Mouse (Mus musculus): ENCODE data around the gene Atp2a2.
"Not testable (repeated sequence)": the region's sequence is repeated elsewhere in the genome, so short reads cannot be mapped to it uniquely, and the experiment has no call there.

The Atp2a2 gene

GRCm38 (mm10) chr5:122498046-122498445, 4.0 kb downstream of the Atp2a2 start:
- DNase-seq (ENCODE audit: low spot score in 2 of 2) = no peak

DNA sequence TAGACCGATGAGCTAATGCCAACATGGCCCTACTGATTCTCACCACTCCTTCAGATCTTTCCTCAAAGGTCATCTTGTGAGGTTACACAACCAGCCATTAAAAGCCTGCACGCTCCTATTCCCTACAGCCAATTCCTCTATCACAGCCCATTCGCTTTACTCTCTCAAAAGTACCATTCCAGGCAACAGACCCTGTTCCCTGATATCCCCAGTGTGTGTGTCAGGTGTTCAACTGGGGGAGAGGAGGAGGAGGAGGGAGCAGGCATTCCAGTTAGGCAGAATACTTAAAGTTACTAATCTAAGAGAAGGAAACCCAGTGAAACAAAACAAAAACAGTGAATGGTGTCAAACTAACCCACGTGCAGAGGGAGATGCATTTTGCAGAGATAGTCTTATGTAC, 5.0 kb downstream of the Atp2a2 start:
- DNase-seq (ENCODE audit: low spot score in 2 of 2) = no peak

DNA sequence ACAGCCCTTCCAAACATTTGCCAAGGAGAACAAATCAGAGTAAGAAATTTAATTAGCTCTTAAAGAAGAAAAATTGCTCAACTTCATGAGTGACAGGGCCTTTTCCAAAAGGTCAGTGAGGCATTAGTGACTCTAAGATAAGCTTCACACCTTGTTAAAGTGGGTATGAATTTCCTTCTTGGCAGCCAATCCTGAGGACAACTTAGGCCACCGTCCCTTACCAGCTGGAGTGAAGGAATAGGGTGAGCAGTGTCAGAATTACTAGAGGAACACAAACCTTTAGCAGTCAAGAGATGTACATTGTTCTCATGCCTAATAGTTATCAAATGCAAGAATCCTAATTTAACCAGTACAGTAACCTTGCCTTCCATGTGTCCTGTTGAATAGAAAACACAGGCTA, 7.6 kb downstream of the Atp2a2 start:
- DNase-seq (ENCODE audit: low spot score in 2 of 2) = no peak

DNA sequence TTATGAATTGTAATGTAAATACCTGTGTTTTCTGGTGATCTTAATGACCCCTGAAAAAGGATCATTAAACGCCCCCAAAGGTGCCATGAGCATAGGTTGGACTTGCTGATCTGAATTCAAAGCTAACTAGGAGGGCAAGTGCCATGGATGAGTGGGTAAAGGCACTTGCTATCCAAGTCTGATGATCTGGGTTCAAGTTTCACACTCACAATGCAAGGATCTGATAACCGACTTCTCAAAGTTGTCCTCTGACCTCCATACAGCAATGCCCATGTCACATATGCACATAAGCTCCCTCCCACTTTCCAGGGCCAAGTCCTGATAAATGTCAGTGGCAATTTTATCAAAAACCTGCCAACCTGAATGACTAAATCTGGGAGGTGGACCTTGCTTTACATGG, 9.0 kb downstream of the Atp2a2 start:
- no peak for DNase-seq (ENCODE audit: low spot score in 2 of 2)

DNA sequence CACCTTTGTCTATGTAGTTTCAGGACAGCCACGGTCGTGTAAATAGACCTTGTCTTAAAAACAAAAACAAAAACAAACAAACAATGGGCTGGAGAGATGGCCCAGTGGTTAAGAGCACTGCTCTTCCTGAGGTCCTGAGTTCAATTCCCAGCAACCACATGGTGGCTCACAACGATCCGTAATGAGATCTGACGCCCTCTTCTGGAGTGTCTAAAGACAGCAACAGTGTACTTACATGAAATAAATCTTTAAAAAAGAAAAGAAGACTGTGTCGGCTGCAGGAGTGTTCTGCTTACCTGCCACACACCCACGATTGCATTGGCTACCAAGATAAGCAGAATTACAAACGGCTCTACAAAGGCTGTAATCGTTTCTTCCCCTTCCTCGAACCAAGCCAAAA, 10.6 kb downstream of the Atp2a2 start:
- no peak for DNase-seq (ENCODE audit: low spot score in 2 of 2)

GRCm38 (mm10) chr5:122490148-122490547, 11.9 kb downstream of the Atp2a2 start:
- DNase-seq (ENCODE audit: low spot score in 2 of 2) = no peak

DNA sequence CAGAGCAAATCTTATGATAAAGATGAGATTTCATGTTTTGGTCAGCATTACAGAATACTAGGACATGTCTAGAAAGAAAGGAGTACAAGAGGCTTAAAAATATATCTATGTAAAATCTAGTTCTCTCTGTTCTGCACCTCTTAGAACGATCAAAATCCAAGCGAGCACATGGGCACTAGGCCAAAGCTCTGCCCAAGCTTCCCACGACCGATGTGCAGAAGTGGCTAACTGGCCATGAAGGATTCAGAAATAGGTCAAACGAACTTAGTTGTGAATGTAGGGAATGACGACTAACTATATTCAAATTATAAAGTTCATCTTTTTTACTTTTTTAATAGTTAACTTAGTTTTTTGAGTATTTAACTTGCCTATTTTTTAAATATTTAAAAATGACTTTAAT, 14.2 kb downstream of the Atp2a2 start:
- no peak for DNase-seq (ENCODE audit: low spot score in 2 of 2)

GRCm38 (mm10) chr5:122486243-122486642, 15.8 kb downstream of the Atp2a2 start:
- not testable (repeated sequence) for DNase-seq (ENCODE audit: low spot score in 2 of 2)

DNA sequence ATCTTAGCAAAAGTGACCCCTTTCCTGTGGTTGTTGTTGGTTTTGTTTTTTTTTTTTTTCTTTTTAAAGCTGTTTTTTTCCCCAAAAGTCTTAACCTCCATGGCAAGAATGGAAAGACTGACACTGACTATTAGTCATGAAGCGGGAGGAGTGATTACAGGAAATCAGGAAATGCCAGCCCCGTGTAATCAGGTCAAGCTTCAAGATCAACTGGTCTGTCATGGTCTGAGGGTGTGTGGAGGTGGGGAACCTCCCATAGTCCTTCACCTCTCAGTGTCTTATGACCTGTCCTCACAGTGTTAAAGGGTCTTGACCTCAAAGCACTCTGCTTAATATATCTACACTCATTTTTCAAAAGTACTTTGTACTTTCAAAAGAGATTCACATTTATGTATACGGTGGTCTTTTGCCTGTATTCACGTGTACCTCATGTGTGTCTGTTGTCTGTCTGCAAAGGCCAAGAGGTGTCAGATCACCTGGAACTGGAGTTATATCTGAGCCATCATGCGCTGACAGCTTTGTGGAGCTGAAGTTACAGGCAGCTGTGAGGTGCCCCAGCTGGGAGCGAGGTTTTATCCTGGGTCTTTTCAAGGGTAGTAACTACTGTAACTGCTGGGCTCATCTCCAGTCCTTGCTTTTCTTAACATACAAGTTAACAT, 19.2 kb downstream of the Atp2a2 start:
- no peak for DNase-seq (ENCODE audit: low spot score in 2 of 2)

DNA sequence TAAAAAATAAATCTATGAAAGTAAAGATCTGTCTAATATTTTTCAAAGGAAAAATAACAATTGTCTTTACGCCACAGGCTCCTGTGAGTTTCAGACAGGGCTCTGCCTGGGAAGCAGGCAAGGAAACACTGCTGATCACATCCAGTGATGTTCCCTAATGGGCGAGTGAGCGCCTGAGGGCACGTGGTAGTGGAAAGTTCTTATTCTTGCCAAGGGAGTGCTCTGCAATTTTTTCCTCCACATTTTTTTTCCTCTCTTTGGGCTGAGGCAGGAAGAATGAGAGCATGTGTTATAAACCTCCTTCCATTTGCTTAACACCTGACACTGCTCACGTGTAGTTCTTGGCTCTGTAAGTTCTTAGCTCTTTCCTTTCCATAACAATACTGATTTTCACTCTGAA, 20.2 kb downstream of the Atp2a2 start:
- DNase-seq (ENCODE audit: low spot score in 2 of 2) = no peak

DNA sequence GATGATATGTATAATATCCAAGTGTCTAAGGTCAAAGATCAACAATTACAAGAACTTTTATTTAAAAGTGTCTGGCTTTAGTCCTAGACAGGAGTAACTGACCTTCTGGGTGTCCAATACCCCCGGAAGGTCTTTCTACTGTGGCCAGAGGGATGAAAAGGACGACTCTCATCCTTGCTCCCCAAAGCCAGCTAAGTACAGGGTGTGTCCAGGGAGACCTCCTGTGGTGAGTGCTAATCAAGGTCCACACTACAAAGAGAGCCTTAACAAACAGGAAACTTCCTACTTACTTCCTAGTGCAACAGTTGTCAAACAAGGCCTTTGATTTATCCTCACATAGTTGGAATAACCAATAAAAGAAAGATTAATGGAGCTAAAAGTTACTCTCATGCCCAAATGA, 22.9 kb downstream of the Atp2a2 start:
- DNase-seq (ENCODE audit: low spot score in 2 of 2) = no peak

- DNase-seq (ENCODE audit: low spot score in 2 of 2) = no peak
Measured at GRCm38 (mm10) chr5:122477492-122477891, 24.5 kb downstream of the Atp2a2 start.

DNA sequence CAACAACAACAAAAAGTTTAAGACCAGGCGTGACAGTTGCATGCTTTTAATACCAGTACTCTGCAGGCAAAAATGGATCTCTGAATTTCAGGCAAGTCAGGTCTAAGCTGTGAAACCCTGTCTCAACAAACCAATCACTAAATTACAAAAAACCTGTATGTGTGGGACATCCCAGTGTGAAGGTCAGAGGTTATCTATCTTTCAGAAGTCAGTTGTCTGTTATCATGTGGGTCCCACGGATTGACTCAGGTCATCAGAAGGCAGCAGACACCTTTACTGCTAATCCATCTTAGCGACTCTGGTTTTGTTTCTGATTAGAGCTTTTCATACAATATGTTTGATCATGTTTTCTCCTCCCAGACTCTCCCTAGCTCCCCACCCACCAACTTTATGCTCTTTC, 25.9 kb downstream of the Atp2a2 start:
- no peak for DNase-seq (ENCODE audit: low spot score in 2 of 2)

GRCm38 (mm10) chr5:122474643-122475363, 27.2 kb downstream of the Atp2a2 start:
- no peak for DNase-seq (ENCODE audit: low spot score in 2 of 2)

- no peak for DNase-seq (ENCODE audit: low spot score in 2 of 2)
Measured at GRCm38 (mm10) chr5:122471658-122472057, 30.4 kb downstream of the Atp2a2 start.

DNA sequence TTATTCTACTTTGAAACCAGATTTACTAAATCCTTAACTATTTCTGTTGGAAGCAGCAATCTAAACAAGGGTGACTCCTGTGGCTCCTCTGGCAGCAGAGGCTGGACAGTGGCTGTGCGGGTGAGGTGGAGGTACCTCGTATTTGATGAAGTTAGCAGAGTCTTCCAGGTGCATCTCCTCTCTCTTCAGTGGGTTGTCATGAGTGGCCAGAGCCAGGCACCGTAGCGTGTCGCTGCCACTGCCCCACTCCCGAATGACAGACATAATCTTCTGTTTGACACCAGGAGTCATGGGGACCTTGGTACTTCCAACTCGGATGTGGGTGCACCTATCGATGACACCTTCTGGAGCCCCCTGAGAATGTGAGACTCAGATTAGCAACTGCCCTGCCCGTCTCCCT, 40.6 kb downstream of the Atp2a2 start:
- DNase-seq (ENCODE audit: low spot score in 2 of 2) = no peak

DNA sequence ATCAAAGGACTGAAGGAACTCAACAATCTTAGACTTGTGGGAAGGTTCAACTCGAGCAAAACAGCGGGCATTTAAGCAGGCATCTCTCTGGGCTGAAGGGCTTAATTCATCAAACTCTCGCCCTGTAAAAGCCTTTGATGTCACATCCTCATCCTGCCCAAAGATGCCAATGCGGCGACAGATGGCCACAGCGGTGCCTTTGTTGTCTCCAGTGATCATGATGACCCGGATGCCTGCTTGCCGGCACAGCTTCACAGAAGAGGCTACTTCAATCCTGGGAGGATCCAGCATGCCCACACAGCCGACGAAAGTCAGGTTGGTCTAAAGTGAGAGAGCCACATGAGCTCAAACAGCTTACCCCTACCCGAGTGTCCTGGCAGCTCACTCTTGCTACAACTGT, 41.4 kb downstream of the Atp2a2 start:
- no peak for DNase-seq (ENCODE audit: low spot score in 2 of 2)

DNA sequence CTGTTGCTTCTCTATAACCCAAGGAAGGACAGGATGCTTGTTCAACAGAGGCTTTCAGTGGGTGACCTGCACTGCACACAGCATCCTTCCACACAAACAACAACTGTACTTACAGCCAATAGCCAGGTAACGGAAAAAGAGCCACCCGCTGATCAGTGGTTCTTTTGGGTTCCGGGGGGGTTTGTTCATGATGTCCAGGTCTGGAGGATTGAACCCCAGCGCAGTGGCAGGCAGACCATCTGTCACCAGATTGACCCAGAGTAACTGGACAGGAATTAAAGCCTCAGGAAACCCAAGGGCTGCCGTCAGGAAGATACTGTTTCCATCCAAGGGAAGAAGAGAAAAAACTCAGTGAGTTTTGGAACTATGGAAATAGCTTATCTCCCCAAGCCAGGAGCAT, 42.7 kb downstream of the Atp2a2 start:
- DNase-seq (ENCODE audit: low spot score in 2 of 2) = no peak

DNA sequence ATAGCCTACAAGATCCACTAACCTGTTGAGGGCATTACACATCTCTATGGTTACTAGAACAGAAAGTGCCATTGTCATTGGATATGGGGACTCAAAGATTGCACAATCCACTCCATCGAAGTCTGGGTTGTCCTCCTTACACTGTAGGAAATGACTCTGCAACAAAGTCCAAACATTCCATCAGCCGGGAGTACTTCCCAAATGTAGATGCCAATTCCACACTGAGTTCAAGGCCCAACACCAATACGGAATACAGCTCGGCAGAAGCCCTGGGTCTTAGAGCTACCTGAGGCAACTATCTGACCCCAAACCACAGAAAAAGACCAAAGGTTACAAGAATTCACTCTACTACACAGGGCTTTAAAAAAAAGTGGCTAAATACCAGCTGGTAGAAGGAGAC, 44.0 kb downstream of the Atp2a2 start:
- no peak for DNase-seq (ENCODE audit: low spot score in 2 of 2)

- DNase-seq (ENCODE audit: low spot score in 2 of 2) = not testable (repeated sequence)
Measured at GRCm38 (mm10) chr5:122457054-122457453, 45.0 kb downstream of the Atp2a2 start.

GRCm38 (mm10) chr5:122455584-122455983, 46.4 kb downstream of the Atp2a2 start:
- DNase-seq (ENCODE audit: low spot score in 2 of 2) = no peak

GRCm38 (mm10) chr5:122454883-122455282, 47.1 kb downstream of the Atp2a2 start:
- no peak for DNase-seq (ENCODE audit: low spot score in 2 of 2)

DNA sequence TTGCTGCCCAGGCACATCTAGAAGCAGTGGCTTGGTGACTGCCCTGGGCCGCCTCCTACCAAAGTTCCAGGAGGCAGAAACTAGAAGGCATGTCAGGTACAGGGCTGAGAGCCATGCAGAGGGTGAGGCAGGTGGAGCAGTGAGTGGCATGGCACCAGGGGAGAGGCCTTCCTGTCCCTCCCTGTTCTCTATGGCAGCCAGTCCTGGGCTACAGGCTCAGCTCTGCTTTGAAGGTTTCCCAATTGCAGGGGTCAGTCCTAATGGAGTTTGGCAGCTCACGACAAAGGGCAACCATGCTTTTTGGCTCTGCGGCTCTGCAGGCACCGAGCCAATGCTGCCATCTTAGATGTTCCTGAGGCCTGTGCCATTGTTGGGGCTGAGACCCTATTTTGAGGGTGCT, 47.6 kb downstream of the Atp2a2 start:
- DNase-seq (ENCODE audit: low spot score in 2 of 2) = no peak

DNA sequence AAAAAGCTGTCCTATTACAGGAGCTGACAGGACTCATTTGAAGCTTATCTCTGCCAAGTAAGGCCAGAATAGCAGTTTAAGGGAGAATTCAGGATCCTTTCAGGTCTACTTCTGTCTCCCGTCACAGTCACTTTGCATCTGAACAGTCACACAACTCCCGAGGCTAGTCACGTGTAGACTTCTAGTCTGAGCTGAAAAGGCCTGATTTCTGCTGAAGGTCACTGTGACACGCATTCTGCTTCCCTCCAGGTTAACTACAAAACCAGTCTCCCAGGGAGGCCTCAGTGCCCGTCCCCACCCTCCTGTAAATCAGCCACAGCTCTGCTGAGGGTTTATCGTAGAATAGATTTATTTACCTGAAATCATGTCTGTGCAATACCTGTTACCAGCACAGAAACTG, 48.8 kb downstream of the Atp2a2 start:
- no peak for DNase-seq (ENCODE audit: low spot score in 2 of 2)
